Mouse (Mus musculus) leukemia stem cell, adult 10-12 weeks (primary cell): ENCODE data around the gene Fxyd3. TPM values are rescaled to one million over a fixed set of nuclear protein-coding genes. Genes with fewer than 3 reads are reported as not detected.

Experiments used
- polyA plus RNA-seq: library from polyadenylated mRNA; stranded (reverse); fragments of >175 nt; gene quantifications from 2 replicates; pipeline ENCODE4 v1.2.3, GENCODE M21; 2012; ENCODE audit warnings: low replicate concordance

The Fxyd3 gene
- polyA plus RNA-seq = not detected in 2 replicates

GRCm38 (mm10) chr7:31076492-31076891, at the start of gene Fxyd3:
TSS of gene Fxyd3 (minus strand) at chr7:31076704.

GRCm38 (mm10) chr7:31115182-31115581, 38.7 kb upstream of the Fxyd3 start, which contains the start of gene Hpn:
TSS of gene Hpn (minus strand) at chr7:31115290.

DNA sequence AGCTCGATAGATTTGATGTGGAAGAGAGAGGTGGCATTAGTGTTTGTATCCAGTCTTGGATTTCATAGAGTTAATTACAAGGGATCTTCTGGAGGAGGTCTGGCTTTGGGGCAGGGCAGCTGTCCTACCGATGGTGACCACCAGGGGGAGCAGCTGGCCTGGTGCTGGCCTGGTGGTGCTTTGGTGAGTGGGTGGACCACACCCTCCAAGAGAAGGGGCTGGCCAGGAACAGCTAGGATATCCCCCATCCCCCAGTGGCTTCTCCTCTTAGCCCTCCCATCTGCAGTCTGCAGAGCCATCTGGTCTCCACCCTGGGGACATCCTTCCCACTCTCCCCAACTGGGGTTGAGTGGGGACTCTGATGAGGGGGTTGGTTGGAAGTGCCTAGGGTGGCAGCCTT, 17.4 kb downstream of the Fxyd3 start, which contains the start of gene Lgi4:
Gene Lgi4, plus strand, starts transcription at position 235 of the 400 bp plus-strand sequence.

GRCm38 (mm10) chr7:31057071-31057470, 19.4 kb downstream of the Fxyd3 start, which contains the start of gene Fxyd1:
TSS of gene Fxyd1 (minus strand) at chr7:31057199.

DNA sequence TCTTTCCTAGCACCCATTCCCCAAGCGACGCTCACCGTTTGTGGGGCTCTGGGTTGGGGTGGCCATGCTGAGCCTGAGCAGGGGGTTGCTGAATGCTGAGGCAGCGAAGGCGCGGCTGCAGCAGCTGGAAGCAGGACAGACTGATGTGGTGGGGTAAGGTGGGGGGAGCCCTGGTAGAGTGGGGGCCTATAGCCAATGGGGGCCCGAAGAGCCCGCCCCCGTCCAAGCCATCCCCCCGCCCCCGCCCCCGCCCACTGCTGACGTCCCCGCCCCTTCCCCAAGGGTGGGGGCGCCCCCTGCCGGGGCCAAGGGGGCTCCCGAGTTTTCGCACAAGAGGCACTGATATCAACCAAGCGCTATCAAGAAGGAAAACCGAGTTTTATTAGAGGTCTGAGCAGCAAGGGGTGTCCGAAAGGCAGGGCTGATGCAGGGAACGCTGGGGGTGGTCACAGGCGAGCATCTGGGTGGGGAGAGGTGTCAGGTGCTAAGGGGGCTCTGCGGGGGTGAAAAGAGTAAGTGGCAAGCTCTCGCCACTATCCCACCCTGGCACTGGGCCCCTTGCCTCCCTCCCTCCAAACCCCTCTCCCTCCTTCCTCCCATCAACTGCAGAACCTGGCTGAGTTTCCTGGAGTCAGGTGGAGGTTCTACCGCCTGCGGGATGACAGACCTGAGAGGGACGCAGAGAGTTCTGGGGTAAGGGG, 25.0 kb downstream of the Fxyd3 start, which contains the start of gene Fxyd7:
Gene Fxyd7, minus strand, starts transcription at position 147 of the 701 bp plus-strand sequence.

DNA sequence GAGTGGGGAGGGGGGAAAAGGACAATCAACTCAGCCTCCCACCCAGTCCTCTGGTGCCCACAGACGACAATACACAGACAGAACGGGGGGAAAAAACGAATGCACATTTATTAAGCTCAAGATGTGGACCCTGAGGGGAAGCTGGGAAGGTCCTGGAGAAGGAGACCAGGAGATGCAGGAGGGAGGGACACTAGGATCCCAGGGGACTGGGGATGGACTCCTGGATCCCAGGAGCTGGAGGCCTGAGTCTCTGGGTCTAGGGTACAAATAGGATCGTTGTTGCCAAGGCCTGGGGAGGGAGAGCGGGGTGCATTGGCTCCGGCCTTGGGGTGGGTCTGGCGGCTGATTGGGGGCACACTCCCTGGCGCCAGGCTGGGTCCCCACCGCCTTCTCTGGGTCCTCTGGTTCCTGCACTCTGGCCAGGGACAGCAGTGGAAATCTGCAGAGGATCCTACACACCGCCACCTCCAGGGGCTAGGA, 34.0 kb downstream of the Fxyd3 start, which contains the start of gene Fxyd5:
Gene Fxyd5, minus strand, starts transcription at position 51 of the 480 bp plus-strand sequence.

Other genes starting within 250 kb of the Fxyd3 start
- gene Ffar3, start 220.5 kb downstream of the Fxyd3 start, polyA plus RNA-seq = not detected in 2 replicates
- 3.9 and 5.1 TPM in 2 replicates for gene Ffar1, start 215.1 kb downstream of the Fxyd3 start, polyA plus RNA-seq
- 11.3 and 33.3 TPM in 2 replicates for gene Cd22, start 196.4 kb downstream of the Fxyd3 start, polyA plus RNA-seq
- gene Mag, start 161.8 kb downstream of the Fxyd3 start, polyA plus RNA-seq = 0.84 and 1.1 TPM in 2 replicates
- not detected in 2 replicates for gene Hamp2, start 152.0 kb downstream of the Fxyd3 start, polyA plus RNA-seq
- not detected in 2 replicates for gene Hamp, start 132.7 kb downstream of the Fxyd3 start, polyA plus RNA-seq
- gene Usf2, start 119.9 kb downstream of the Fxyd3 start, polyA plus RNA-seq = 142 TPM in 2 replicates
- 0.94 and 1.5 TPM in 2 replicates for gene Lsr, start 103.2 kb downstream of the Fxyd3 start, polyA plus RNA-seq
- gene Fam187b, start 102.9 kb downstream of the Fxyd3 start, polyA plus RNA-seq = 0.07 TPM in 1 of 2 replicates, not detected in the other
- 153 and 186 TPM in 2 replicates for gene Fxyd5, start 34.2 kb downstream of the Fxyd3 start, polyA plus RNA-seq
- not detected in 2 replicates for gene Fxyd7, start 25.2 kb downstream of the Fxyd3 start, polyA plus RNA-seq
- 6.3 and 19.0 TPM in 2 replicates for gene Fxyd1, start 19.5 kb downstream of the Fxyd3 start, polyA plus RNA-seq
- 0.14 TPM in 1 of 2 replicates, not detected in the other for gene Lgi4, start 17.4 kb downstream of the Fxyd3 start, polyA plus RNA-seq
- 33.5 and 120 TPM in 2 replicates for gene Hpn, start 38.6 kb upstream of the Fxyd3 start, polyA plus RNA-seq
- 11.9 and 13.5 TPM in 2 replicates for gene Scn1b, start 50.3 kb upstream of the Fxyd3 start, polyA plus RNA-seq
- 147 and 221 TPM in 2 replicates for gene Gramd1a, start 79.2 kb upstream of the Fxyd3 start, polyA plus RNA-seq
- gene Scgb2b2, start 213.8 kb upstream of the Fxyd3 start, polyA plus RNA-seq = not detected in 2 replicates
- not detected in 2 replicates for gene Scgb1b2, start 215.1 kb upstream of the Fxyd3 start, polyA plus RNA-seq